Mouse (Mus musculus) c-Kit-positive CD71-positive TER-119-positive erythroid progenitor cells, embryonic 14.5 days (primary cell): ENCODE measurements around the gene Thyn1.

Experiments used
- DNase-seq: peaks from one replicate; pipeline ENCODE4 v3.0.0-alpha.2; 2013; ENCODE audit warnings: low spot score

Thyn1 gene

GRCm38 (mm10) chr9:26999461-27000395, at the start of gene Thyn1, which contains the start of gene Acad8:
Thyn1 (plus strand) TSS chr9:26999710.
Acad8 (minus strand) TSS chr9:26999566.
- peak; percentile 93 for DNase-seq

- DNase-seq, result no peak
Measured at GRCm38 (mm10) chr9:26977754-26978153, 21.8 kb upstream of the Thyn1 start.

- no peak for DNase-seq
Measured at GRCm38 (mm10) chr9:26978776-26979175, 20.7 kb upstream of the Thyn1 start.

- DNase-seq, result no peak
Measured at GRCm38 (mm10) chr9:26985090-26985613, 14.4 kb upstream of the Thyn1 start.

- DNase-seq, result no peak
Measured at GRCm38 (mm10) chr9:26985668-26986277, 13.7 kb upstream of the Thyn1 start.

GRCm38 (mm10) chr9:26990181-26990580, 9.3 kb upstream of the Thyn1 start:
- DNase-seq, result no peak

GRCm38 (mm10) chr9:26993118-26993517, 6.4 kb upstream of the Thyn1 start:
- no peak for DNase-seq

GRCm38 (mm10) chr9:26993900-26994299, 5.6 kb upstream of the Thyn1 start:
- DNase-seq, result no peak

GRCm38 (mm10) chr9:26997062-26997461, 2.4 kb upstream of the Thyn1 start:
- no peak for DNase-seq

- no peak for DNase-seq
Measured at GRCm38 (mm10) chr9:26997501-26997900, 2.0 kb upstream of the Thyn1 start.

- DNase-seq, result no peak
Measured at GRCm38 (mm10) chr9:26998669-26999460, 645 bp upstream of the Thyn1 start.

GRCm38 (mm10) chr9:27005231-27005630, 5.7 kb downstream of the Thyn1 start:
- DNase-seq, result no peak

- no peak for DNase-seq
Measured at GRCm38 (mm10) chr9:27005933-27006332, 6.4 kb downstream of the Thyn1 start.

- no peak for DNase-seq
Measured at GRCm38 (mm10) chr9:27006866-27007265, 7.4 kb downstream of the Thyn1 start.

- no peak for DNase-seq
Measured at GRCm38 (mm10) chr9:27009231-27009630, 9.7 kb downstream of the Thyn1 start.

GRCm38 (mm10) chr9:27011572-27011971, 12.1 kb downstream of the Thyn1 start:
- DNase-seq, result no peak

- DNase-seq, result no peak
Measured at GRCm38 (mm10) chr9:27018961-27019360, 19.5 kb downstream of the Thyn1 start.

GRCm38 (mm10) chr9:27023681-27024080, 24.2 kb downstream of the Thyn1 start:
- DNase-seq, result no peak

GRCm38 (mm10) chr9:27026708-27027107, 27.2 kb downstream of the Thyn1 start:
- no peak for DNase-seq

- peak; percentile 43 for DNase-seq
Measured at GRCm38 (mm10) chr9:27029022-27029827, 29.7 kb downstream of the Thyn1 start.
